Mouse (Mus musculus): ENCODE results near the gene Aox4.

- TF ChIP-seq CTCF (IDR thresholded peaks at IDR 0.05; ENCODE audit: borderline replicate concordance, extremely low read depth, insufficient read depth, insufficient read length), result no peak
- no peak for TF ChIP-seq POLR2A (IDR thresholded peaks at IDR 0.05; ENCODE audit: borderline replicate concordance, extremely low read depth, insufficient read depth, insufficient read length, poor library complexity, severe bottlenecking)
Observed at GRCm38 (mm10) chr1:58213838-58214237, 3.6 kb downstream of the Aox4 start.
